Mouse (Mus musculus): Measurements from ENCODE around the gene Thegl.
"Not testable (repeated sequence)": the region's sequence is repeated elsewhere in the genome, so short reads cannot be mapped to it uniquely, and the experiment has no call there.

Gene Thegl

GRCm38 (mm10) chr5:77094510-77095491, 79.0 kb downstream of the Thegl start:
- DNase-seq (ENCODE audit: low spot score): peak; percentile 64

GRCm38 (mm10) chr5:77096194-77096593, 80.4 kb downstream of the Thegl start:
- DNase-seq (ENCODE audit: low spot score): not testable (repeated sequence)

DNA sequence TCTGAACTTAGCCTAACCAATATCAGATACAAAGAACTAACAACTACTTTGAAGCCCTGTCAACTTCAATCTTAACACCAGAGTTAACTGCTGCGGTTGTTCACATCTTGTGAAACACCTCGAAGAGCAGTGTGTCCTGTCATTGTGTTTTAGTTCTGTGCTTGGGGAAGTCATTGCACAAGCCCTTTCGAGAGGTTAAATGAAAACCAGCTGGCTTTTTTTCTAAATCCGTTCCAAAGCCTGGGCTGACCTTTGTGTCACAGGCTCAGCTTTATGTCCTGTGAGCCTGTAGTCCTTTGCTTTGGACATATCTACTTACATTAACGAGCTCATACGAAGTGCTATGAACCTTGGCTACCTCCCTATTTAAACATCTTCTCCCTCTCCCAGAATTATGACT, 81.9 kb downstream of the Thegl start:
- peak; percentile 70 for DNase-seq (ENCODE audit: low spot score)

DNA sequence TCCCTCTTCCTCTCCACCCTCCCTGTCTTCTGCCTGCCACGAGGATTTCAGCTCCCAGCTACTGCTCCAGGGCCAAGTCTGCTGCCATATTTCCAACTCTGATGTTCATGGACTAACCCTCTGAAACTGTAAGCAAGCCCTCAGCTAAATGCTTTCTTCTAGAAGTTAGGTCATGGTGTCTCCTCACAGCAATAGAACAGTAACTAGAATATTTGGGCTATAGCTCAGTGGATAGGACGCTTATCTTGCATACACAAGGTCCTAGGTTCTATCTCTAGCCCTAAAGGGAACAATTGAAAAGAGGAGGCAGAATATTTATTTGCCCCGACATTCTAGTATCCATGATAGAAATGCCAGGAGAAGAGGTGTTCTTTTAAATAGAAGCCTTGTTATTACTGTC, 83.1 kb downstream of the Thegl start:
- no peak for DNase-seq (ENCODE audit: low spot score)

GRCm38 (mm10) chr5:77099317-77099996, 83.6 kb downstream of the Thegl start:
- peak; percentile 75 for DNase-seq (ENCODE audit: low spot score)

DNA sequence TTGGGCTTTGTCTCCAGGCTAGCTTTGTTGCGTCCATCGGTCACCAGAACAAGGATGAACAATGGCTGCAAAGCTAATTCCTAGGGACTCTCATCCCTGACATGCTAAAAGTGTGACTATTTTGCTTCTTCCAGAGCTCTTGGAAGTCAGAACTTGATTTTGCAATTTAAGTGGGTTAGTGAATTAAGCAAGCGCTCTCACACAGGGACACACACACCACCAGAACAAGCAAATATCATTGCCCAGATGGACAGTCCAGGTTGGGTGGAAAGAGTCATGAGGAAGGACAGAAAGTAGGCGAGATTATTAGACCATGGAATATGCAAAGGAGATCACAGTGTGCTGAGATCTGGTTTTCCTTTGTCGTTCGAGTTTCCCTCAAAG, 84.2 kb downstream of the Thegl start:
- no peak for DNase-seq (ENCODE audit: low spot score)

GRCm38 (mm10) chr5:77100691-77101090, 84.9 kb downstream of the Thegl start:
- no peak for DNase-seq (ENCODE audit: low spot score)

- DNase-seq (ENCODE audit: low spot score): peak; percentile 42
Measured at GRCm38 (mm10) chr5:77102522-77103365, 86.9 kb downstream of the Thegl start.

GRCm38 (mm10) chr5:77107146-77107822, 91.5 kb downstream of the Thegl start:
- no peak for DNase-seq (ENCODE audit: low spot score)

GRCm38 (mm10) chr5:77108806-77109205, 93.0 kb downstream of the Thegl start:
- no peak for DNase-seq (ENCODE audit: low spot score)

GRCm38 (mm10) chr5:77109814-77110213, 94.0 kb downstream of the Thegl start:
- DNase-seq (ENCODE audit: low spot score): no peak

Measured in embryo, embryonic 10.5 days (tissue).